Mouse (Mus musculus) intestine, embryonic 16.5 days (tissue): ENCODE data around the gene Slc5a10. TPM values are rescaled to one million over a fixed set of nuclear protein-coding genes. Genes with fewer than 3 reads are reported as not detected.
A peak's percentile ranks its signal among the peaks of the same experiment; 100 is the strongest.

Experiments used
- ATAC-seq: fragments of 200-750 bp; cut with Nextera tagmentation; 2 replicates; pipeline ENCODE4 v1.8.0; 2017; ENCODE audit warnings: moderate TSS enrichment, moderate library complexity
- H3K27ac ChIP-seq: fragments of 300-500 bp; sonication (generic); 2 replicates; pipeline ENCODE4 v1.5.1; 2014; ENCODE audit warnings: mild to moderate bottlenecking, low read length
- H3K27me3 ChIP-seq: fragments of 300-500 bp; sonication (generic); replicated peaks from 2 replicates; pipeline ENCODE4 v1.6.1; 2014; ENCODE audit warnings: low read length, control low read depth, mixed read lengths; ENCODE audit not compliant: control insufficient read depth, insufficient read depth
- H3K36me3 ChIP-seq: fragments of 300-500 bp; sonication (generic); 2 replicates; pipeline ENCODE4 v1.6.1; 2014; ENCODE audit warnings: low read length, control low read depth; ENCODE audit not compliant: control insufficient read depth, insufficient read depth
- H3K4me1 ChIP-seq: fragments of 300-500 bp; sonication (generic); 2 replicates; pipeline ENCODE4 v1.6.1; 2014; ENCODE audit warnings: low read length, control low read depth, mixed read lengths; ENCODE audit not compliant: control insufficient read depth, insufficient read depth
- H3K4me2 ChIP-seq: fragments of 300-500 bp; sonication (generic); 2 replicates; pipeline ENCODE4 v1.6.1; 2014; ENCODE audit warnings: low read depth, low read length, control low read depth
- H3K4me3 ChIP-seq: fragments of 300-500 bp; sonication (generic); 2 replicates; pipeline ENCODE4 v1.5.1; 2014; ENCODE audit warnings: mild to moderate bottlenecking, low read length
- H3K9ac ChIP-seq: fragments of 300-500 bp; sonication (generic); 2 replicates; pipeline ENCODE4 v1.6.1; 2014; ENCODE audit warnings: low read depth, low read length
- H3K9me3 ChIP-seq: fragments of 300-500 bp; sonication (generic); 2 replicates; pipeline ENCODE4 v1.6.1; 2016; ENCODE audit warnings: low read length, control low read depth; ENCODE audit not compliant: control insufficient read depth
- WGBS: fragments of 180-500 bp; shearing (Covaris S2); extraction: QIAGEN DNeasy Blood & Tissue Kit; methylation state at CpG from one replicate; pipeline ENCODE4 v1.1.7; 2014; 5-methylcytosine and 5-hydroxymethylcytosine counted together
- polyA plus RNA-seq: library from polyadenylated mRNA; unstranded; fragments of >200 nt; fragmentation: Nextera tagmentation; extraction: Ambion mirVana; gene quantifications from 2 replicates; pipeline ENCODE4 v1.2.1, GENCODE M21; 2015

Slc5a10 gene
- polyA plus RNA-seq, 1 experiment from 2014 or later, result 0.11 TPM

- Histone ChIP-seq H3K27me3 (no peaks in the 10 kb centered on the region), H3K9ac (no peak overlapping the region), H3K4me2 (no peak overlapping the region), H3K36me3 (no peaks in the 10 kb centered on the region), H3K9me3 (no peaks in the 10 kb centered on the region), H3K4me1 (peaks cover 4% of the 10 kb centered on the region), H3K4me3 (no peak overlapping the region), H3K27ac (no peak overlapping the region)
- WGBS, result 79% methylated on average over 7 of the region's 7 CpGs
- no peak for ATAC-seq
Observed at GRCm38 (mm10) chr11:61648749-61649115, 71.9 kb downstream of the Slc5a10 start.

GRCm38 (mm10) chr11:61647956-61648748 is 72.5 kb downstream of the Slc5a10 start:
- H3K36me3 ChIP-seq, result no peaks in the 10 kb centered on the region
- WGBS, result 71% methylated on average over 6 of the region's 6 CpGs
- ATAC-seq, result no peak

DNA sequence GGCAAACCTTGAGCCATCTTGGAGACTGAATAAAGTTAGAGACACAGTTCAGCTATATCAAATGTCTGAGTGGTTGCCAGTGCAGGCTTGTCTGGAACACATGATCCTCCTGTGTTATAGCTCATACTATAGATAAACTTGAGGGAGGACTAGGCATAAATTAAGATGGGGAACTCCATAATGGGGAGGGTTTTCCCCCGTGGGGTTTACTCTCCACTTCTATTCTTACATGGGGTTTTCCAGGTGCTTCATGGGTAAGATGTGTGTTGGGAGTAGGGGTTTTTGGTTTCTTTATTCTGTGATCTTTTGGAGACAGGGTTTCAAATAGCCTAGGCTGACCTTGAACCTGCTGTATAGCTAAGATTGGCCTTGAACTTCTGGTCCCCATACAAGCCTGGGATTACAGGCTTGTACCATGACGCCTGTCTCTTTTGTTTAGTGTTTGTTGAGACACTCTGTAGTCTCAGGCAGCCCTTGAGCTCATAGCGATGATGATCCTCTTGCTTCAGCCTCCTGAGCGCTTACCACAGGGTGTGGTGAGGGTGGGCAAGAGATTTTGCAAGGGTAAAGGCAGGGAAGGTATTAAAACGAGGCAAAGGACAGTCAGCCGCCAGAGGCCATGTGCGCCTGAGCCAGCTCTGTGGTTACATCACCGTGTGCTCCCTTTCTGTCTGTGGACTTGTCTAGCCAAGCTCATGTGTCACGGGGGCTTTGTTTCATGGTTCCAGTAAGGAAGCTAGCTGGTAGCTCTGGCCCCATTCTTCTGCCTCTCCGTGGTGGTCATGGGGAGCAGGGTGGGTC is 73.3 kb downstream of the Slc5a10 start:
- Histone ChIP-seq H3K9ac (no peak overlapping the region), H3K27ac (no peak overlapping the region), H3K4me1 (peaks cover 7% of the 10 kb centered on the region), H3K27me3 (no peaks in the 10 kb centered on the region), H3K9me3 (no peaks in the 10 kb centered on the region), H3K4me2 (no peak overlapping the region), H3K4me3 (no peak overlapping the region), H3K36me3 (no peaks in the 10 kb centered on the region)
- 65% methylated on average over 10 of the region's 10 CpGs for WGBS
- no peak for ATAC-seq

More at GRCm38 (mm10) chr11:61647956-61648748, 72.5 kb downstream of the Slc5a10 start:
- H3K4me2 ChIP-seq, result no peak overlapping the region
- no peak overlapping the region for H3K4me3 ChIP-seq
- H3K9ac ChIP-seq, result no peak overlapping the region
- H3K27ac ChIP-seq, result no peak overlapping the region
- H3K4me1 ChIP-seq, result peaks cover 6% of the 10 kb centered on the region
- H3K9me3 ChIP-seq, result no peaks in the 10 kb centered on the region
- H3K27me3 ChIP-seq, result no peaks in the 10 kb centered on the region

DNA sequence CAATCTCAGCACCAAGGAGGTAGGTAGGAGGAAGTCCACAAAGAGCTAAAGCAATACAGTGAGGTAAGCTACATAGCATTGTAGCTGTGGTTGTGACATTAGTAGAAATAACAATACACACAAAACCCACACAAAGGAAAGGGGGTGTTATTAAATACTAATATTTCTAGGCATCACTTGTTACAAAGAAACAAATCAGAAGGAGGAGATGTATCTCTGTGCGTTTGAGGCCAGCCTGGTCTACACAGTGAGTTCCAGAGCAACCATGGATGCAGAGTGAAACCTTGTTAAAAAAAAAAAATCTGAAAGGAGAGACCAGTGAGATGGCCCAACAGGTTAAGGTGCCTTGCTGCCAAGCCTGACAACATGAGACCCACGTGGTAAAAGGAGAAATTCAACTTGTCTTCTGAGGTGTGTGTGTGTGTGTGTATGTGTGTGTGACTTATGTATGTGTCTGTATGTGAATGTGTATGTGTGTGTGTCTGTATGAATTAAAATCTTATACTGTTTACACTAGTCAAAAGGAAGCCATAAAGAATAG is 74.1 kb downstream of the Slc5a10 start:
- peaks cover 7% of the 10 kb centered on the region for H3K4me1 ChIP-seq
- WGBS, result 49% methylated on average over 2 of the region's 2 CpGs
- no peak overlapping the region for H3K27ac ChIP-seq
- H3K9ac ChIP-seq, result no peak overlapping the region
- no peak overlapping the region for H3K4me2 ChIP-seq
- H3K4me3 ChIP-seq, result no peak overlapping the region
- no peaks in the 10 kb centered on the region for H3K9me3 ChIP-seq
- H3K27me3 ChIP-seq, result no peaks in the 10 kb centered on the region
- no peak for ATAC-seq
- H3K36me3 ChIP-seq, result no peaks in the 10 kb centered on the region

GRCm38 (mm10) chr11:61645357-61645857 is 75.2 kb downstream of the Slc5a10 start:
- H3K9me3 ChIP-seq, result no peaks in the 10 kb centered on the region
- H3K4me2 ChIP-seq, result no peak overlapping the region
- H3K27ac ChIP-seq, result no peak overlapping the region
- no peaks in the 10 kb centered on the region for H3K36me3 ChIP-seq
- no peak for ATAC-seq
- peaks cover 7% of the 10 kb centered on the region for H3K4me1 ChIP-seq
- no peak overlapping the region for H3K9ac ChIP-seq
- H3K4me3 ChIP-seq, result no peak overlapping the region
- WGBS, result 67% methylated on average over 5 of the region's 5 CpGs
- H3K27me3 ChIP-seq, result no peaks in the 10 kb centered on the region

DNA sequence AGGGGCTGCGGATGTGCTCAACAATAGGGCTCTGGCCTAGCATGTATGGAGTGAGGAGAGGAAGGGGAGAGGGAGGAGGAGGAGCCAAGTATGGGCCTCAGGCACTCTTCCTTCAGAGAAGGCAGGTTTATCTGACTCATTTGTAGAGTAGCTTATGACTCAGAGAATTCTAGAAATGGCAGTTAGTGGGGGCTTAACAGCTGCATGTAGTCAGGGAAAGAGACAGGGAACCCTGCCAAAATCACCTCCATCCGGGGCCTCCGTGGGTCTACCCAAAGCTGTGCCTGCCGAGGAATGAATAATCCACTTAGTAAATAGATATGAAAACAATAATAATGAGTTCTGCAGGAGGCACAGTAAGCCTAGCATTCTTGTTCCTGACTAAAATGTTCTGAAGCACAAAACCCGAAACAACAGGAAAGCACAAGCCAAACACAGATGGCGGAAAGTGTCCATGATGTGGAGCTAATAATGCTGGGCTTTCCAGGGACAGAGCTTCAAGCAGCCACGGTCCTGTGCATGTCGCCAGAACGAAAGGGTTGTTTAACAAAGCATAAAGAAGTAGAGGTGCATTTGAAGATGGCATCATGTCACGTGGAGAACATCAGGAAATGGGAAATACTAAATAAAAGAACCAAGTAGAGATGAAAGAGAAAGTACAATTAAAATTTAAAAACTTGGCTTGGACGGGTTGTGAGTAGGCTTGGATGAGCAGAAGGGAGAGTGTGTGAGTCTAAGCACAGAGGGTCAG is 75.9 kb downstream of the Slc5a10 start:
- WGBS, result 58% methylated on average over 11 of the region's 11 CpGs
- H3K27ac ChIP-seq, result peak overlapping the region; percentile 68
- ATAC-seq, result no peak

GRCm38 (mm10) chr11:61643184-61643961 is 77.3 kb downstream of the Slc5a10 start:
- H3K4me3 ChIP-seq, result no peak overlapping the region
- H3K4me2 ChIP-seq, result no peak overlapping the region
- no peaks in the 10 kb centered on the region for H3K36me3 ChIP-seq
- peak; percentile 88 for ATAC-seq
- H3K9me3 ChIP-seq, result no peaks in the 10 kb centered on the region
- 56% methylated on average over 5 of the region's 5 CpGs for WGBS
- peak overlapping the region; percentile 64 for H3K27ac ChIP-seq
- H3K9ac ChIP-seq, result no peak overlapping the region
- peaks cover 7% of the 10 kb centered on the region; the same call in 1 of the 2 replicates for H3K4me1 ChIP-seq
- H3K27me3 ChIP-seq, result no peaks in the 10 kb centered on the region

More for the DNA sequence above, 75.9 kb downstream of the Slc5a10 start:
- H3K9ac ChIP-seq, result no peak overlapping the region
- H3K4me1 ChIP-seq, result peaks cover 7% of the 10 kb centered on the region; the same call in 1 of the 2 replicates
- H3K36me3 ChIP-seq, result no peaks in the 10 kb centered on the region
- no peaks in the 10 kb centered on the region for H3K27me3 ChIP-seq
- H3K4me3 ChIP-seq, result no peak overlapping the region
- H3K9me3 ChIP-seq, result no peaks in the 10 kb centered on the region
- H3K4me2 ChIP-seq, result no peak overlapping the region

DNA sequence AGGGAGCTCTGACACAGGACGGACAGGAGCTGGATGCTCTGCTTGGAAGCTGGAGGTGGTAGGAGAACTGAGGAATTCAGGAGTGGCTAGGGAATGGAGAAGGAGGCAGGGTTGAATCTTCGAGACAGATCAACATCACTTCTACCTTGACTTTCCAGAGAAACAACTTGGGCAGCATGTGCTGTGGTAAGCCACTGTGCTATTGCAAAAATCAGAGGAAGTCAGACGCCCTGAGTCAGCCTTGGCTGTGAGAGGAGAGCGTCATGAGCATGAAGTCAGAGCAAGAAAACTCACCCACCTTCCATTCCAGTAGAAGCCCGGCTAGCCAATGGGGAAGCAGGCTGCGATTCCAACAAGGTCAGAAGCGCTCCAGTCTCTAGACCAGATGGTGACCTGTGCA is 78.5 kb downstream of the Slc5a10 start:
- Histone ChIP-seq H3K4me3 (no peak overlapping the region), H3K4me1 (peaks cover 7% of the 10 kb centered on the region; the same call in 1 of the 2 replicates)
- 85% methylated on average over 7 of the region's 7 CpGs for WGBS

More for the DNA sequence above, 78.5 kb downstream of the Slc5a10 start:
- no peak overlapping the region for H3K9ac ChIP-seq
- no peak overlapping the region for H3K4me2 ChIP-seq
- no peaks in the 10 kb centered on the region for H3K27me3 ChIP-seq
- ATAC-seq, result no peak
- H3K36me3 ChIP-seq, result no peaks in the 10 kb centered on the region
- H3K27ac ChIP-seq, result no peak overlapping the region
- no peaks in the 10 kb centered on the region for H3K9me3 ChIP-seq
